Mouse (Mus musculus): ENCODE results near the gene Myt1l.

DNA sequence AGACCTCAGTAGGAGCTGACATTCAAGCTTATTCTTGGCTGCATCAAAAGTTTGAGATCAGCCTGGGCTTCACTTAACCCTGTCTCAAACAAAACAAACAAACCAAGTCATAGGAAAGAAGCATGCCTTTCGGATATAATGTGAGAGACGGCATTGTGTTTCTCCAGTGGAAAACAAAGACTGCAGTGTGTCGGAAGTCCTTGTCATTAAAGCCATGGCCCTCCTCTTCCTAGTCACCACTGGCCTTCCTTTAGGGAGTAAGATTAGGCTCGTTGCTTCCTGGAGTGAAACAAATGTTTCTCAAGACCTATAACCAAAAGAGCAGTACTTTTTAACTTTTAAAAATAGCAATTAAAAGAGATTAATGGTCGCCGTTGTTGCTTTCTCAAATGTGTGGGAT, 422.9 kb downstream of the Myt1l start:
- TF ChIP-seq CTCF (IDR thresholded peaks at IDR 0.05; ENCODE audit: borderline replicate concordance, extremely low read depth, insufficient read depth, insufficient read length) (no peak), POLR2A (IDR thresholded peaks at IDR 0.05; ENCODE audit: borderline replicate concordance, extremely low read depth, insufficient read depth, insufficient read length, poor library complexity, severe bottlenecking) (no peak)

Data from brain, embryonic 14.5 days (tissue).